Mouse (Mus musculus) stomach, embryonic 14.5 days (tissue): ENCODE data around the gene Cdh22. TPM values are rescaled to one million over a fixed set of nuclear protein-coding genes. Genes with fewer than 3 reads are reported as not detected.

Source experiments
- ATAC-seq: fragments of 200-750 bp; cut with Nextera tagmentation; 2 replicates; pipeline ENCODE4 v1.8.0; 2017; ENCODE audit warnings: low read depth, moderate TSS enrichment; ENCODE audit not compliant: insufficient number of reproducible peaks, insufficient read depth, low FRiP score
- H3K27ac ChIP-seq: fragments of 300-500 bp; sonication (generic); 2 replicates; pipeline ENCODE4 v1.5.1; 2014; ENCODE audit warnings: mild to moderate bottlenecking, low read length, moderate library complexity, mixed read lengths
- H3K27me3 ChIP-seq: fragments of 300-500 bp; sonication (generic); 2 replicates; pipeline ENCODE4 v1.6.1; 2014; ENCODE audit warnings: low read length, control low read depth, mixed read lengths; ENCODE audit not compliant: control insufficient read depth, insufficient read depth
- H3K36me3 ChIP-seq: fragments of 300-500 bp; sonication (generic); 2 replicates; pipeline ENCODE4 v1.6.1; 2014; ENCODE audit warnings: mild to moderate bottlenecking, control low read depth, low read length, moderate library complexity, mixed read lengths; ENCODE audit not compliant: control insufficient read depth, insufficient read depth
- H3K4me1 ChIP-seq: fragments of 300-500 bp; sonication (generic); 2 replicates; pipeline ENCODE4 v1.6.1; 2014; ENCODE audit warnings: low read length, control low read depth, mixed read lengths; ENCODE audit not compliant: control insufficient read depth, insufficient read depth
- H3K4me2 ChIP-seq: fragments of 300-500 bp; sonication (generic); replicated peaks from 2 replicates; pipeline ENCODE4 v1.6.1; 2014; ENCODE audit warnings: low read depth, low read length, control low read depth
- H3K4me3 ChIP-seq: fragments of 300-500 bp; sonication (generic); 2 replicates; pipeline ENCODE4 v1.5.1; 2014; ENCODE audit warnings: low read depth, low read length, control low read depth
- H3K9ac ChIP-seq: fragments of 300-500 bp; sonication (generic); replicated peaks from 2 replicates; pipeline ENCODE4 v1.6.1; 2014; ENCODE audit warnings: low read depth, mild to moderate bottlenecking, control low read depth, low read length, moderate library complexity, mixed read lengths
- H3K9me3 ChIP-seq: fragments of 300-500 bp; sonication (generic); 2 replicates; pipeline ENCODE4 v1.6.1; 2016; ENCODE audit warnings: low read depth, low read length, control low read depth; ENCODE audit not compliant: control insufficient read depth
- WGBS: fragments of 180-500 bp; shearing (Covaris S2); extraction: QIAGEN DNeasy Blood & Tissue Kit; methylation state at CpG from one replicate; pipeline ENCODE4 v1.1.7; 2014; 5-methylcytosine and 5-hydroxymethylcytosine counted together
- polyA plus RNA-seq: library from polyadenylated mRNA; unstranded; fragments of >200 nt; fragmentation: Nextera tagmentation; extraction: Ambion mirVana; gene quantifications from 2 replicates; pipeline ENCODE4 v1.2.1, GENCODE M21; 2014

Gene Cdh22
- polyA plus RNA-seq, 1 experiment from 2014 or later, result 0.27 TPM

DNA sequence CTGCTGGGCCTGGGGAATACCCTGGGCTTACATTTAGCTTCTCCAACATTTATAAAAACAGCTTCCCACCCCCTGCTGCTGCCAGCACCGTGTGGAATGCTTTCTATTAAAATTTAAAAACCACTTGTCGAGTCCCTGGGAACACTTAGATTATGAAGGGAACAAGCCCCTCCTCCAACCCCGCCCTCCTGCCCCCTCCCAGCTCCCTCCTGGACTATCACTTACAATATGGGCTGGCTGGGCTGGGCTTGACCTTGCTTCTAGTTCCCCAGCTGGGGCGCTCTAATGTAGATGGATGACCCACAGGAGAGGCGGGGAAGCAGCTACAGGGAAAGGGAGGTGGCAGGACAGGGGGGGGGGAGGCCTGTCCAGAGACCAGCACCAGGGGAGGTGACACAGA is 72.4 kb downstream of the Cdh22 start:
- H3K27me3 ChIP-seq, result peaks cover 6% of the 10 kb centered on the region
- H3K4me2 ChIP-seq, result no peak overlapping the region
- no peak for ATAC-seq
- no peaks in the 10 kb centered on the region for H3K9me3 ChIP-seq
- 8% methylated on average over 5 of the region's 5 CpGs for whole genome bisulfite sequencing
- no peak overlapping the region for H3K9ac ChIP-seq
- no peak overlapping the region for H3K4me3 ChIP-seq
- no peaks in the 10 kb centered on the region for H3K36me3 ChIP-seq
- no peaks in the 10 kb centered on the region for H3K4me1 ChIP-seq
- H3K27ac ChIP-seq, result no peak overlapping the region

DNA sequence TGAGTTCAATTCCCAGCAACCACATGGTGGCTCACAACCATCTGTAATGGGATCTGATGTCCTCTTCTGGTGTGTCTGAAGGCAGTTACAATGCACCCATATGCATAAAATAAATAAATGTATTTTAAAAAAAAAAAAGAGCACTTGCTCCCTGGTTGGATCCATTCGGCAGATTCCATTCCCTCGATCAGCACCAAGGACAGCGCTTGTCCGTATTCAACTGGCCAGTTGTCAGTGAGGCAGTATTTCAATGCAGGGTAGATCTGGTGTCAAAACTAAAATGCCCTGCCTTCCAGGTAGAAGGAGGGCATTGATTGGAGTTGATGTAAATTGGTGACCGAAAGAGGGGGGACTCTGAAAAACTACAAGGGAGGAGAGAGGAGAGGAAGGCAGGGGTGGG is 74.2 kb downstream of the Cdh22 start:
- WGBS, result 12% methylated on average over 5 of the region's 5 CpGs
- Histone ChIP-seq H3K4me2 (no peak overlapping the region), H3K4me1 (no peaks in the 10 kb centered on the region), H3K4me3 (no peak overlapping the region), H3K36me3 (no peaks in the 10 kb centered on the region), H3K27ac (no peak overlapping the region), H3K9me3 (no peaks in the 10 kb centered on the region), H3K27me3 (peaks cover 3% of the 10 kb centered on the region; the same call in 1 of the 2 replicates), H3K9ac (no peak overlapping the region)
- ATAC-seq, result no peak

DNA sequence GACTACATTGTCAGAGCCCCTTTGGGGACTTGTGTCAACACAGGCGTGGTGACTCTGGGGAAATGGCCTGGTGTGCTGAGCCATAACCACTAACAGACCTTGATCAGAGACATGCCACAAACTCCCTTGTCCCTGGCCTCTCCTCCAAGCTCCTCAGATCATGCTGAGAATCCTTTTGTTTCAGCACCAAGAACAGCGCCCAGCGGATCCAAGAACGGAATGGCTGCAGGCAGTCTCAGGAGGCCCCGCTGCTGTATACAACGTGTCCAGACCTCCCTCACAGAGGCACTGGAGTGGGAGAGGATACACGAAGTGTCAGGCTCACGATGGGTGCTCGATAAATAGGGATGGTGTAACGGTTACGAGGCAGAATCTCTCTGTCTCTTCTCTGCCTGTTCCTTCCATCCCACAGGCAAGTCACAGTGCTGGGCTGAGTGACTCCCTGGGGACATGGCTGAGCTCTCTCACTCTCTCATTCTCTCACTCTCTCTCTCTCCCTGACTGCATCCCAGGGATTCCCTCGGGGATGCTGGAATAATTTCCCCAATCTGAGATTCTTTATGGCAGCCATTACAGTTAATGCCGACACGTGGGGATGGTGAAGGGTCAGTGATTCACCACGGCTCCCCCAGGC is 75.5 kb downstream of the Cdh22 start:
- peaks cover 3% of the 10 kb centered on the region; the same call in 1 of the 2 replicates for H3K27me3 ChIP-seq
- no peaks in the 10 kb centered on the region for H3K36me3 ChIP-seq
- no peaks in the 10 kb centered on the region for H3K4me1 ChIP-seq
- H3K4me3 ChIP-seq, result no peak overlapping the region
- whole genome bisulfite sequencing, result 16% methylated on average over 15 of the region's 15 CpGs
- peak; percentile 43; the same call in 1 of the 2 replicates for ATAC-seq
- H3K4me2 ChIP-seq, result no peak overlapping the region
- H3K27ac ChIP-seq, result no peak overlapping the region
- H3K9ac ChIP-seq, result no peak overlapping the region
- H3K9me3 ChIP-seq, result no peaks in the 10 kb centered on the region

DNA sequence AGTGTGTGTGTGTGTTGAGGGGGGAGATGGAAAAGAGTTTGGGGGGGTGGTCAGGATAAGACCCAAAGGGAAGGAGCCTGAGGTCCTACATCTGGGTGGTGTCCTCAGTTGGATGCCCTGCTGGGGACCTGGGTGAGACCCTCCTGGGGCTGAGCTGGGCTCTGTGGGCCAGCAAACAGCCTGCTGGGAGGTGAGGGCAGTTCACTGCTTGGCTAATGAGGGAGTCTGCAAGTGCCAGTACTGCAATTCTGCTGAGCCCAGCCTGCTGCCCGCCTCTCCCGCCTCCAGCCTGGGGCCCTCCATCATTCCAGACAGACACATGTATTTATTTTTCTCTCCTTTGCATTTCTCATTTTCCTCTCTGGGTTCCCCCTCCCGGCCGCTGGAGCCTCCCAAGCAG is 76.3 kb downstream of the Cdh22 start:
- no peak overlapping the region for H3K27ac ChIP-seq
- WGBS, result 55% methylated on average over 4 of the region's 4 CpGs
- peaks cover 3% of the 10 kb centered on the region; the same call in 1 of the 2 replicates for H3K27me3 ChIP-seq
- H3K4me2 ChIP-seq, result no peak overlapping the region
- no peak overlapping the region for H3K9ac ChIP-seq
- no peaks in the 10 kb centered on the region for H3K9me3 ChIP-seq
- no peaks in the 10 kb centered on the region for H3K36me3 ChIP-seq
- ATAC-seq, result no peak
- no peak overlapping the region for H3K4me3 ChIP-seq
- no peaks in the 10 kb centered on the region for H3K4me1 ChIP-seq

- WGBS, result 71% methylated on average over 11 of the region's 11 CpGs
- no peaks in the 10 kb centered on the region for H3K9me3 ChIP-seq
These were observed 76.8 kb downstream of the Cdh22 start for GRCm38 (mm10) chr2:165157900-165158299.

DNA sequence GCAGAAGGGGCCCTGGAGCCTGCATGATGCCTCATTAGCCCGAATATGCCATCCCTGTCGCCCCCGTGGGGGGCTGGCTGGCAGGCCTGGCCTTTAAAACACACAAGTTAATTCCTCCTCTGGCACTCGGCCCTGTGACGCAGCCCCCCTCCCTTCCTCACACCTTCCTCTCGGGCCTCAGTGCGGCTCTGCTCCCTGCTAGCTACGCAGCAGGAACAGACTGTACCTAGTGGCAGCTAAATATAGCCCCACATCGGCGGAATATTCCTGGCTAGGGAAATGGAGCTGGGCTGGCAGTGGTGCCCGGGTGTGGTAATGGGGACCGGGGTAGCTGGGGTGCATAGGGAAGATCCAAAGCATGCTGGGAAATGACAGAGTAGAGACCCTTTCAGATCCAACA is 81.6 kb downstream of the Cdh22 start:
- Histone ChIP-seq H3K9me3 (no peaks in the 10 kb centered on the region), H3K27ac (no peak overlapping the region), H3K4me1 (no peaks in the 10 kb centered on the region), H3K36me3 (no peaks in the 10 kb centered on the region), H3K9ac (no peak overlapping the region), H3K27me3 (peaks cover 3% of the 10 kb centered on the region; the same call in 1 of the 2 replicates), H3K4me2 (no peak overlapping the region), H3K4me3 (no peak overlapping the region)
- ATAC-seq, result no peak
- WGBS, result 19% methylated on average over 12 of the region's 12 CpGs

More at GRCm38 (mm10) chr2:165157900-165158299, 76.8 kb downstream of the Cdh22 start:
- Histone ChIP-seq H3K27me3 (peaks cover 3% of the 10 kb centered on the region; the same call in 1 of the 2 replicates), H3K36me3 (no peaks in the 10 kb centered on the region), H3K27ac (no peak overlapping the region), H3K4me3 (no peak overlapping the region), H3K4me1 (no peaks in the 10 kb centered on the region), H3K4me2 (no peak overlapping the region), H3K9ac (no peak overlapping the region)
- no peak for ATAC-seq

DNA sequence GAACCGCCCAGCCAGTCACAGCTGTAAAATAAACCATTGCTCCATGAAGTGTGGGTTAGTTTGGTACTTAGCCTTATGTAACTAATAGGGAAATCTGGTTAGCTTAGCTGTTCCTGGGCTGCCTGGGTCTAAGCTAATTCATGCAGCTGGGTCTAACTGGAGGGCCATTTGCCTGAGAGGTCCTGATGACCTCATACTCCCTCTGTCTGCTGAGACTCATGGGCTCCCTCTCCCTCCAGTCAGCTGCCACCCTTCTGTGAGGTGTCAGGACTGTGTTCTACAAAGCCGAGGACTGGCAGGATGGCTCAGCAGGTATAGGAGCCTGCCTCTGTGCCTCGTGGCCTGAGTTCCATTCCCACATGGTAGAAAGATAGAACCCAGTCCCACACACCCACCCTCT is 84.9 kb downstream of the Cdh22 start:
- Histone ChIP-seq H3K9me3 (no peaks in the 10 kb centered on the region), H3K9ac (no peak overlapping the region), H3K36me3 (no peaks in the 10 kb centered on the region), H3K27ac (no peak overlapping the region), H3K4me2 (no peak overlapping the region), H3K27me3 (no peaks in the 10 kb centered on the region; the same call in 1 of the 2 replicates), H3K4me1 (no peaks in the 10 kb centered on the region), H3K4me3 (no peak overlapping the region)
- WGBS, result 47% methylated on average over 3 of the region's 3 CpGs
- ATAC-seq, result no peak

DNA sequence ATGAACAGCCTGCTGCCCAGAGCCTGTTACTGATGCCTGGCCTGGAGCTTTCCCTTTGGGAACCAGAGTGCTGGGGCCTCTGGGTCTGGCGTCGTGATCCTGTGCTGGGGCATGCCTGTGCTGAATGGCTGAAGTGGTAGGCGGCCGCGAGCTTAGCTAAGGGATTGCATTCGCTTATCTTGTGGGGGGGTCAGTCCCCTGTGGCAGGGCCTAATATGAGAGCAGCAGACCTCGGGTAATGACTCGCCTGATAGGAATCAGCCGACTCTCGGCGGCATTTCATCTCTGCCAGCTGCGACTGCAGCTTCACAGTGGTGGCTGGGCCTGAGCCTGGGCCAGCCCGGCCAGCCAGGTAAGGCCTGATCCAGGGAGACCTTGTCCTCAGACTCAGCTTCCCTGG is 88.8 kb downstream of the Cdh22 start:
- Histone ChIP-seq H3K36me3 (no peaks in the 10 kb centered on the region), H3K4me2 (no peak overlapping the region), H3K4me1 (no peaks in the 10 kb centered on the region), H3K9ac (no peak overlapping the region), H3K27me3 (0 out of 2 replicates have a peak, but pooled peaks cover 5% of the 10 kb centered on the region), H3K9me3 (no peaks in the 10 kb centered on the region), H3K27ac (no peak overlapping the region), H3K4me3 (no peak overlapping the region)
- 61% methylated on average over 13 of the region's 13 CpGs for WGBS
- no peak for ATAC-seq

- Histone ChIP-seq H3K9me3 (no peaks in the 10 kb centered on the region), H3K36me3 (no peaks in the 10 kb centered on the region), H3K27ac (no peak overlapping the region), H3K9ac (no peak overlapping the region), H3K4me1 (no peaks in the 10 kb centered on the region), H3K27me3 (0 out of 2 replicates have a peak, but pooled peaks cover 5% of the 10 kb centered on the region), H3K4me2 (no peak overlapping the region), H3K4me3 (no peak overlapping the region)
- no peak for ATAC-seq
- 67% methylated on average over 14 of the region's 14 CpGs for WGBS
These were observed 91.2 kb downstream of the Cdh22 start for GRCm38 (mm10) chr2:165143487-165143886.
